Mouse (Mus musculus): ENCODE results near the gene Arhgap15.

Arhgap15 gene

GRCm38 (mm10) chr2:44111276-44111675 is 362.7 kb downstream of the Arhgap15 start:
- DNase-seq (ENCODE audit: low spot score), result no peak

GRCm38 (mm10) chr2:44112990-44113798 is 364.6 kb downstream of the Arhgap15 start:
- no peak for DNase-seq (ENCODE audit: low spot score)

- DNase-seq (ENCODE audit: low spot score), result no peak
These were observed 365.7 kb downstream of the Arhgap15 start for GRCm38 (mm10) chr2:44114296-44114695.

- DNase-seq (ENCODE audit: low spot score), result no peak
These were observed 372.5 kb downstream of the Arhgap15 start for GRCm38 (mm10) chr2:44121162-44121561.

GRCm38 (mm10) chr2:44123246-44123645 is 374.6 kb downstream of the Arhgap15 start:
- no peak for DNase-seq (ENCODE audit: low spot score)

- no peak for DNase-seq (ENCODE audit: low spot score)
These were observed 375.5 kb downstream of the Arhgap15 start for GRCm38 (mm10) chr2:44124093-44124492.

- no peak for DNase-seq (ENCODE audit: low spot score)
These were observed 376.1 kb downstream of the Arhgap15 start for GRCm38 (mm10) chr2:44124683-44125082.

- no peak for DNase-seq (ENCODE audit: low spot score)
These were observed 377.5 kb downstream of the Arhgap15 start for GRCm38 (mm10) chr2:44126044-44126695.

GRCm38 (mm10) chr2:44129533-44129932 is 380.9 kb downstream of the Arhgap15 start:
- DNase-seq (ENCODE audit: low spot score), result no peak

GRCm38 (mm10) chr2:44131271-44131670 is 382.6 kb downstream of the Arhgap15 start:
- DNase-seq (ENCODE audit: low spot score), result no peak

- DNase-seq (ENCODE audit: low spot score), result no peak
These were observed 386.2 kb downstream of the Arhgap15 start for GRCm38 (mm10) chr2:44134796-44135195.

GRCm38 (mm10) chr2:44140455-44140854 is 391.8 kb downstream of the Arhgap15 start:
- no peak for DNase-seq (ENCODE audit: low spot score)

GRCm38 (mm10) chr2:44142152-44142551 is 393.5 kb downstream of the Arhgap15 start:
- DNase-seq (ENCODE audit: low spot score), result no peak

- no peak for DNase-seq (ENCODE audit: low spot score)
These were observed 394.0 kb downstream of the Arhgap15 start for GRCm38 (mm10) chr2:44142611-44143010.

- DNase-seq (ENCODE audit: low spot score), result no peak
These were observed 397.7 kb downstream of the Arhgap15 start for GRCm38 (mm10) chr2:44146124-44146981.

- DNase-seq (ENCODE audit: low spot score), result no peak
These were observed 398.9 kb downstream of the Arhgap15 start for GRCm38 (mm10) chr2:44147486-44147885.

- no peak for DNase-seq (ENCODE audit: low spot score)
These were observed 399.3 kb downstream of the Arhgap15 start for GRCm38 (mm10) chr2:44147971-44148370.

- DNase-seq (ENCODE audit: low spot score), result no peak
These were observed 400.0 kb downstream of the Arhgap15 start for GRCm38 (mm10) chr2:44148550-44149100.

GRCm38 (mm10) chr2:44152301-44152700 is 403.7 kb downstream of the Arhgap15 start:
- no peak for DNase-seq (ENCODE audit: low spot score)

GRCm38 (mm10) chr2:44160358-44160757 is 411.7 kb downstream of the Arhgap15 start:
- DNase-seq (ENCODE audit: low spot score), result no peak

GRCm38 (mm10) chr2:44165789-44166188 is 417.2 kb downstream of the Arhgap15 start:
- DNase-seq (ENCODE audit: low spot score), result no peak

- DNase-seq (ENCODE audit: low spot score), result no peak
These were observed 418.1 kb downstream of the Arhgap15 start for GRCm38 (mm10) chr2:44166716-44167115.

All from urinary bladder, postnatal 10 days (tissue).